Mouse (Mus musculus) liver, embryonic 11.5 days (tissue): Measurements from ENCODE around the gene Krt27. TPM values are rescaled to one million over a fixed set of nuclear protein-coding genes. Genes with fewer than 3 reads are reported as not detected.

Experiments used
- ATAC-seq: fragments of 200-750 bp; cut with Nextera tagmentation; replicated peaks from 2 replicates; pipeline ENCODE4 v1.8.0; 2017; ENCODE audit warnings: moderate number of reproducible peaks, mild to moderate bottlenecking, moderate TSS enrichment, moderate library complexity; ENCODE audit not compliant: low FRiP score
- DNase-seq: peaks from one replicate; pipeline ENCODE4 v3.0.0-alpha.2; 2017; ENCODE audit warnings: low spot score
- H3K27ac ChIP-seq: fragments of 300-500 bp; sonication (generic); 2 replicates; pipeline ENCODE4 v1.5.1; 2014; ENCODE audit warnings: mild to moderate bottlenecking, low read depth, low read length, control low read depth
- H3K27me3 ChIP-seq: fragments of 300-500 bp; sonication (generic); replicated peaks from 2 replicates; pipeline ENCODE4 v1.6.1; 2014; ENCODE audit warnings: low read length, mixed read lengths; ENCODE audit not compliant: control insufficient read depth, insufficient read depth
- H3K36me3 ChIP-seq: fragments of 300-500 bp; sonication (generic); 2 replicates; pipeline ENCODE4 v1.6.1; 2014; ENCODE audit warnings: mild to moderate bottlenecking, low read length, moderate library complexity, mixed read lengths; ENCODE audit not compliant: control insufficient read depth, insufficient read depth
- H3K4me1 ChIP-seq: fragments of 300-500 bp; sonication (generic); replicated peaks from 2 replicates; pipeline ENCODE4 v1.6.1; 2014; ENCODE audit warnings: low read length, mixed read lengths; ENCODE audit not compliant: control insufficient read depth, insufficient read depth
- H3K4me2 ChIP-seq: fragments of 300-500 bp; sonication (generic); 2 replicates; pipeline ENCODE4 v1.6.1; 2014; ENCODE audit warnings: mild to moderate bottlenecking, control low read depth, moderate library complexity
- H3K4me3 ChIP-seq: fragments of 300-500 bp; sonication (generic); 2 replicates; pipeline ENCODE4 v1.5.1; 2014; ENCODE audit warnings: low read depth, low read length, control low read depth
- H3K9ac ChIP-seq: fragments of 300-500 bp; sonication (generic); 2 replicates; pipeline ENCODE4 v1.6.1; 2014; ENCODE audit warnings: low read depth, low read length, control low read depth
- H3K9me3 ChIP-seq: fragments of 300-500 bp; sonication (generic); 2 replicates; pipeline ENCODE4 v1.6.1; 2016; ENCODE audit warnings: low read length, inconsistent platforms, mixed read lengths; ENCODE audit not compliant: control insufficient read depth
- WGBS: fragments of 180-500 bp; shearing (Covaris S2); extraction: QIAGEN DNeasy Blood & Tissue Kit; methylation state at CpG from one replicate; pipeline ENCODE4 v1.1.7; 2014; 5-methylcytosine and 5-hydroxymethylcytosine counted together
- polyA plus RNA-seq: library from polyadenylated mRNA; unstranded; fragments of >200 nt; fragmentation: Nextera tagmentation; extraction: Ambion mirVana; gene quantifications from 2 replicates; pipeline ENCODE4 v1.2.1, GENCODE M21; 2014

The Krt27 gene
- polyA plus RNA-seq, 1 experiment from 2014 or later = not detected

DNA sequence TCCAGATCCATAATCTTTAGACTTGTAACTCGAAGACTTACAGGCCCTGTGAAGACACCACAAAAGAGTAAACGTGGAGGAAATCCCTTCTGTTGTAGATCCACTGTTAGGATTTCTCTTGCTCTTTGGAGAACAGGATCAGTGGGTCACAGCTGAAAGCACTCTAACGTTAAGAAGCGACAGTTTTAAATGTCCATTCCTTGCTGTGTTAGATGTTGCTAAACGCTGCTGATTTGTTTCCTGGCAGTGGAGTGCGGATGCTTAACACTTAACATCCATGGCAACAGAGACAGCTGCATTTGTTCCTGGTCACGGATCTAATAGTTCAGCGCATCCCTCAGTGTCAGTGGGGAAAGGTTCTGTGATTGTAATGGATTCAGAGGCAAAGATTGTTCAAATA is 34.4 kb downstream of the Krt27 start:
- no peak for ATAC-seq
- H3K36me3 ChIP-seq = no peaks in the 10 kb centered on the region
- no peaks in the 10 kb centered on the region for H3K27me3 ChIP-seq
- no peak for DNase-seq
- no peak overlapping the region for H3K9ac ChIP-seq
- H3K4me3 ChIP-seq = no peak overlapping the region
- 74% methylated on average over 8 of the region's 8 CpGs for WGBS
- H3K4me1 ChIP-seq = no peaks in the 10 kb centered on the region
- no peak overlapping the region for H3K4me2 ChIP-seq
- H3K9me3 ChIP-seq = no peaks in the 10 kb centered on the region
- no peak overlapping the region for H3K27ac ChIP-seq

DNA sequence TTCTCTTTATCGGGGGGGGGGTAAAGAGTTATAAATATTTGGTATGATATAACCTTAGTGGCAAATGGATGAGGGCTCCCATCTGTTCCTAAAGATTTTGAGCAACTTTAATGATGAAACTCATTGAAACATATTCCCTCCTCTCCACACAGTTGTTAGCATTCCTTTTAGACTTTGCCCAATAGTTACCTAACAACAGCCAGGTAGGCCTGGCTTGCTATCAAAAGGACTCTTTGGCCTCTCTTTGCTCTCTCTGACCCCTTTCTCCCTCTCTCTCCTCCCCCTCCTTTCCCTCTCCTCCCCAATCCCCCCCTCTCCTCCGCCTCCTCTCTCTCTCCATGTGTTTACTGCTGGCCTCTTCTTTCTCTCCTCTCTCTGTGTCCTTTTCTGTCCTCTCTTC is 36.3 kb downstream of the Krt27 start:
- no peak overlapping the region for H3K9ac ChIP-seq
- DNase-seq (no peak), ATAC-seq (no peak)
- H3K27ac ChIP-seq = no peak overlapping the region
- no peaks in the 10 kb centered on the region for H3K27me3 ChIP-seq
- H3K4me3 ChIP-seq = no peak overlapping the region
- H3K36me3 ChIP-seq = no peaks in the 10 kb centered on the region
- WGBS = 81% methylated on average over 2 of the region's 2 CpGs
- no peaks in the 10 kb centered on the region for H3K4me1 ChIP-seq
- H3K4me2 ChIP-seq = no peak overlapping the region
- H3K9me3 ChIP-seq = no peaks in the 10 kb centered on the region

DNA sequence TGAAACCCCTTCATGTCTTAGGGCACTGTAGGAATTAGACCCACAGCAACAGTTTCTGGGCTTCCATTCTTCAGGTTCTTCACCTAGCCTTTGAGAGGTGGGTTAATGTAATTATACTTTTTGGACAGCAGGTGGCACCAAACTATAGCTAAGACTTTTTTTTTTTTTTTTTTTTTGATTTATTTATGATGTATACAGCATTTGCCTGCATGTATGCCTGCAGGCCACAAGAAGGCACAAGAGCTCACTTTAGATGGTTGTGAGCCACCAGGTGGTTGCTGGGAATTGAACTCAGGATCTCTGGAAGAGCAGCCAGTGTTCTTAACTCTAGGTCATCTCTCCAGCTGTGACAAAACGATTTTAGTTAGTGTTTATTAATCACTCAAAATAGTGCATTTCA is 40.0 kb downstream of the Krt27 start:
- no peaks in the 10 kb centered on the region for H3K9me3 ChIP-seq
- H3K4me2 ChIP-seq = no peak overlapping the region
- DNase-seq (no peak), ATAC-seq (no peak)
- H3K27ac ChIP-seq = no peak overlapping the region
- no peaks in the 10 kb centered on the region for H3K4me1 ChIP-seq
- H3K9ac ChIP-seq = no peak overlapping the region
- H3K36me3 ChIP-seq = no peaks in the 10 kb centered on the region
- no peaks in the 10 kb centered on the region for H3K27me3 ChIP-seq
- WGBS = 80% methylated on average over 1 of the region's 1 CpGs
- H3K4me3 ChIP-seq = no peak overlapping the region

DNA sequence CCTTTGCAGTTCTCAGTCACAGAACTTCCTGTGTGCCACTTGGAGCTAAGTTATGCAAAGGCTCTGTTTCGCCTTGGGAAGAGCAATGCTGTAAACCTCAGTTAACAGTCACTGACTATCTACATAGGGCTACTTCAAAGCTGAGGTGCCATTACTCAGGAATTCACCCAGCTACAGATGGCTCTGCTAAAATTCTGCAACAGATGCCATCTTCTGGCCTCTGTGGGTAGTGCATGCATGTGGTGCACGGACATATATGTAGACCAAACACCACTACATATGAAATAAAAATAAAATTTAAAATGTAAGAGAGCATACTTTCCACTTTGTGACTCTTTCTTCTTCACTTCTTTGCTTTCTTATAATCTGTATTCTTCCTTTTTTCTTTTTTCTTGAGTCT is 43.3 kb downstream of the Krt27 start:
- DNase-seq (peak; percentile 45), ATAC-seq (peak; percentile 51; the same call in 1 of the 2 replicates)
- no peak overlapping the region for H3K9ac ChIP-seq
- H3K4me3 ChIP-seq = no peak overlapping the region
- no peaks in the 10 kb centered on the region for H3K4me1 ChIP-seq
- H3K27ac ChIP-seq = no peak overlapping the region
- no peaks in the 10 kb centered on the region for H3K36me3 ChIP-seq
- no peaks in the 10 kb centered on the region for H3K27me3 ChIP-seq
- no peak overlapping the region for H3K4me2 ChIP-seq
- 0 out of 2 replicates have a peak, but pooled peaks cover 3% of the 10 kb centered on the region for H3K9me3 ChIP-seq
- 27% methylated on average over 2 of the region's 2 CpGs for WGBS

Other genes starting within 250 kb of the Krt27 start
- 0.36 and 0.58 TPM in 2 replicates for gene Ccr7, start 196.0 kb downstream of the Krt27 start, polyA plus RNA-seq
- gene Smarce1, start 120.1 kb downstream of the Krt27 start, polyA plus RNA-seq = 145 and 150 TPM in 2 replicates
- gene Krt222, start 107.0 kb downstream of the Krt27 start, polyA plus RNA-seq = 0.14 and 0.61 TPM in 2 replicates
- gene Krt24, start 65.8 kb downstream of the Krt27 start, polyA plus RNA-seq = not detected in 2 replicates
- gene Krt25, start 28.2 kb downstream of the Krt27 start, polyA plus RNA-seq = not detected in 2 replicates
- not detected in 2 replicates for gene Krt26, start 13.1 kb downstream of the Krt27 start, polyA plus RNA-seq
- gene Krt28, start 23.8 kb upstream of the Krt27 start, polyA plus RNA-seq = 0.32 TPM in 1 of 2 replicates, not detected in the other
- 10.0 and 13.1 TPM in 2 replicates for gene Krt10, start 38.3 kb upstream of the Krt27 start, polyA plus RNA-seq
- gene Krt12, start 71.2 kb upstream of the Krt27 start, polyA plus RNA-seq = not detected in 2 replicates
- gene Krt20, start 87.0 kb upstream of the Krt27 start, polyA plus RNA-seq = 32.1 and 34.1 TPM in 2 replicates
- 0.38 TPM in 2 replicates for gene Krt23, start 142.0 kb upstream of the Krt27 start, polyA plus RNA-seq
- not detected in 2 replicates for gene Krt39, start 170.2 kb upstream of the Krt27 start, polyA plus RNA-seq
- gene Krt40, start 192.1 kb upstream of the Krt27 start, polyA plus RNA-seq = 0.21 TPM in 1 of 2 replicates, not detected in the other
- gene Krtap3-3, start 199.8 kb upstream of the Krt27 start, polyA plus RNA-seq = not detected in 2 replicates
- gene Krtap3-2, start 205.7 kb upstream of the Krt27 start, polyA plus RNA-seq = not detected in 2 replicates
- gene Gm11939, start 208.4 kb upstream of the Krt27 start, polyA plus RNA-seq = not detected in 2 replicates
- gene Krtap3-1, start 215.5 kb upstream of the Krt27 start, polyA plus RNA-seq = not detected in 2 replicates
- not detected in 2 replicates for gene Krtap1-5, start 229.9 kb upstream of the Krt27 start, polyA plus RNA-seq
- not detected in 2 replicates for gene Krtap1-4, start 232.6 kb upstream of the Krt27 start, polyA plus RNA-seq
- gene Krtap1-3, start 240.2 kb upstream of the Krt27 start, polyA plus RNA-seq = not detected in 2 replicates
- not detected in 2 replicates for gene Krtap9-3, start 247.0 kb upstream of the Krt27 start, polyA plus RNA-seq